Mouse (Mus musculus) layer of hippocampus, adult 2 months (tissue): ENCODE results near the gene Bcdin3d. TPM values are rescaled to one million over a fixed set of nuclear protein-coding genes. Genes with fewer than 3 reads are reported as not detected.

ENCODE experiments used
- DNase-seq, 2 experiments: peaks; one replicate each; pipeline ENCODE4 v3.0.0; 2022; ENCODE audit warnings: low spot score in 2 of 2
- H3K27ac ChIP-seq: fragments of 200-600 bp; 2 replicates; pipeline ENCODE4 v1.8.1; 2022
- H3K4me3 ChIP-seq: fragments of 200-600 bp; 2 replicates; pipeline ENCODE4 v1.8.1; 2022; ENCODE audit warnings: mild to moderate bottlenecking
- CTCF ChIP-seq: fragments of 200-600 bp; conservative IDR thresholded peaks from 2 replicates; pipeline ENCODE4 v1.8.1; 2022; ENCODE audit warnings: antibody characterized with exemption, mild to moderate bottlenecking, moderate library complexity
- total RNA-seq, 2 experiments: library from RNA; stranded (reverse); gene quantifications; 2 replicates each; pipeline ENCODE4 v1.2.3; 2021

The Bcdin3d gene
- total RNA-seq, 2 experiments from 2014 or later, result 4.0 to 5.5 TPM

GRCm38 (mm10) chr15:99421676-99422075, 52.9 kb downstream of the Bcdin3d start:
- Histone ChIP-seq H3K4me3 (no peak overlapping the region), H3K27ac (no peak overlapping the region)
- TF ChIP-seq CTCF, result no peak
- DNase-seq, result no peak

- no peak for DNase-seq
- no peak overlapping the region for H3K4me3 ChIP-seq
- no peak for TF ChIP-seq CTCF
- H3K27ac ChIP-seq, result peak overlapping the region; percentile 57
These were observed 53.4 kb downstream of the Bcdin3d start for GRCm38 (mm10) chr15:99421152-99421551.

GRCm38 (mm10) chr15:99420521-99421014, 54.0 kb downstream of the Bcdin3d start:
- Histone ChIP-seq H3K4me3 (no peak overlapping the region; the same call in 1 of the 2 replicates), H3K27ac (peak overlapping the region; percentile 57)
- no peak for DNase-seq
- TF ChIP-seq CTCF, result no peak

- TF ChIP-seq CTCF, result 0 out of 2 replicates have a peak, but pooled peaks have one; percentile 22
- no peak overlapping the region; the same call in 1 of the 2 replicates for H3K4me3 ChIP-seq
- H3K27ac ChIP-seq, result peak overlapping the region; percentile 57; the same call in 1 of the 2 replicates
- no peak for DNase-seq
These were observed 54.4 kb downstream of the Bcdin3d start for GRCm38 (mm10) chr15:99420101-99420500.

Other genes with a start within 250 kb of the Bcdin3d start
- gene Kcnh3, start 249.9 kb downstream of the Bcdin3d start, total RNA-seq, result 10 to 100 TPM; 83.5 to 90.4 TPM
- 10 to 100 TPM; 73.7 to 77.4 TPM for gene Mcrs1, start 222.8 kb downstream of the Bcdin3d start, total RNA-seq
- gene Prpf40b, start 179.6 kb downstream of the Bcdin3d start, total RNA-seq, result 100 to 1,000 TPM; 114 to 119 TPM
- 1 to 10 TPM; 1.2 to 1.9 TPM for gene Fam186b, start 178.8 kb downstream of the Bcdin3d start, total RNA-seq
- gene Fmnl3, start 104.2 kb downstream of the Bcdin3d start, total RNA-seq, result 1 to 10 TPM; 9.0 to 9.7 TPM
- gene Tmbim6, start 81.8 kb downstream of the Bcdin3d start, total RNA-seq, result 100 to 1,000 TPM; 341 to 355 TPM
- 10 to 100 TPM; 17.1 to 18.5 TPM for gene Nckap5l, start 17.0 kb downstream of the Bcdin3d start, total RNA-seq
- 100 to 1,000 TPM; 394 to 431 TPM for gene Faim2, start 53.4 kb upstream of the Bcdin3d start, total RNA-seq
- gene Aqp2, start 104.3 kb upstream of the Bcdin3d start, total RNA-seq, result not detected
- not detected for gene Aqp5, start 116.1 kb upstream of the Bcdin3d start, total RNA-seq
- gene Aqp6, start 126.7 kb upstream of the Bcdin3d start, total RNA-seq, result under 1 TPM in 1 of 2 experiments, not detected in 1; 0.26 TPM
- 1 to 10 TPM; 5.0 to 5.2 TPM for gene Racgap1, start 176.9 kb upstream of the Bcdin3d start, total RNA-seq
- gene Asic1, start 195.6 kb upstream of the Bcdin3d start, total RNA-seq, result 10 to 100 TPM; 33.9 to 37.3 TPM
- 100 to 1,000 TPM; 118 to 123 TPM for gene Smarcd1, start 227.4 kb upstream of the Bcdin3d start, total RNA-seq
- gene Gm17349, start 230.8 kb upstream of the Bcdin3d start, total RNA-seq, result 1 to 10 TPM; 3.9 to 7.1 TPM
- gene Gpd1, start 242.8 kb upstream of the Bcdin3d start, total RNA-seq, result 100 to 1,000 TPM; 142 to 148 TPM